Mouse (Mus musculus): ENCODE measurements around the gene Pcyt2. TPM values are rescaled to one million over a fixed set of nuclear protein-coding genes. Genes with fewer than 3 reads are reported as not detected.

The Pcyt2 gene
- total RNA-seq, 2 experiments from 2014 or later: 120 to 141 TPM

DNA sequence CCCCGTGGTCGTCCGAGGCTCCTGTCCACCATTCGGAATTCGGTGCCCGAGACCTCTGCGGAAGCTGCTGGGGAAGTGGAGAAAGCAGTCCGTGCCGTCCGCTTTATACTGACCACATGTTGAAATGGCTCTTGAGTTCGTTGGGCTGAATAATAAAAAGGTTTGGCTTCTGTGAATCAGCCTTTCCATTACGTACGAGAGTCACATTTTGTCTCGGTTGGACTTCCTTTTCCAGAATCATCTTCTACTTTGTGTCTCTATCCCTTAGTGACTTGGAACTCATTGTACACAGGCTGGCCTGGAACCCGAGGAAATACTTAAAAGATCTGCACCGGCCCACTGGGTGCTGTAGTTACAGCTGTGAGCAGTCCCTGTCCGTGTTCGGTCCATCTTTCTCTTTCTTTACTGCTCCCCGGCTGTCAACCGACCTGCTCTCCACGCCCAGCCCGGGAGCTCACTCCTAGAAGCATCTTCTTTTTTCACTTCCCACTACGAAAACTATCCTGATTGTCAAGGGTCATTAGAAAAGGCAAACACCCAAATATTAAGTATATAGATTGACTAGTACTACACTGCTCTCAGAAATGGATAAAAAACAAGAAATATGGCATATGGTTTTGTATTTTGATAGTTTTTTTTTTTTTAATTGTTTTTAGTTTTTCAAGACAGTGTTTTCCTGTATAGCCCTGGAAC is 44.0 kb downstream of the Pcyt2 start:
- intact Hi-C loops (cut with DNase I): loop anchor here (1.0 to 2.0 kb wide), 2 partner anchors 8 to 55 kb away; partner anchors contain the start of gene Arhgdia
- DNase-seq (ENCODE audit: low spot score in 2 of 2): peak in 1 of 2 experiments; percentile 14

DNA sequence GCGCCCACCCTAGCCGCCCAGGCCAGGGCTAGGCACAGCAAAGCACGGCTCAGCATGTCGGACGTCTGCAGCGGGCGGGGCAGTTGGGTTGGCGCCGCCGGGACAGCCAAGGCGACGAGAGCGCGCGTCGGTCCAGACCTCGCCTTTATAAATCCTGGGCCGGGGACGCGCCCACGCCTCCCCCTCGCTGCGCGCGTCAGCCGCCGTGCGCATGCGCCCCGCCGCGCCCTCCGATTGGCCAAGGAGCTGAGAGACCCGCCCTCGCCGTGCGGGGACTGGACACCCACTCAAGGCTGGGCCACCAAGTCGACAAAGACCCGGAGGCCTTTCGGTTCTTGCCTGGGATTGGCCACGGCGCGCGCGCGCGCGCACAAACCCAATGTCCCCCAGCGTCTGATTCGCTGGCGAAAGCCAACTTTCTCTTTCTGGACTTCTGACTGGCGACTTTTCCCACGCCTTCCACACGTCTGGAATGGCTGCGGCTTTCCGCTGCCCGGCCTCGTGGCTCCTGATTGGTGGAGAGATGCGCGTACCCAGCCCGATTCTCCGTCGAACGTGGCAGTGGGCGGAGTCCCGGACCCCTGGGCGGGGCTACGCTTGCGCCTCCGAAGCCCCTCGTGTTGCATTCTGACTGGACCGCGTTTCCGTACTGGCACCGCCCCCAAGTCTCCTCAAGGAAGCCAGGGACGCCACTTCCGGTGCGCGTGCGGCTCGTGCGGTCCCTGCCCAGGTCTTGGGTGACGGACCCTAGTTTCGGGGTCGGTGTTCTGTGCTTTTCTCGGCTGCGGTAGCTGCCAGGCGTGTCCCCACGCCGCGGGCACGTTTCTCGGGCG is 44.8 kb downstream of the Pcyt2 start, which contains the start of gene P4hb:
Gene P4hb (minus strand): TSS at position 502 of the 833 bp plus-strand sequence.
- intact Hi-C loops (cut with DNase I): loop anchor here (1.0 to 2.0 kb wide), 2 partner anchors 8 to 54 kb away; partner anchors contain the start of gene Arhgdia
- peak; percentile 100 for DNase-seq (ENCODE audit: low spot score in 2 of 2)

DNA sequence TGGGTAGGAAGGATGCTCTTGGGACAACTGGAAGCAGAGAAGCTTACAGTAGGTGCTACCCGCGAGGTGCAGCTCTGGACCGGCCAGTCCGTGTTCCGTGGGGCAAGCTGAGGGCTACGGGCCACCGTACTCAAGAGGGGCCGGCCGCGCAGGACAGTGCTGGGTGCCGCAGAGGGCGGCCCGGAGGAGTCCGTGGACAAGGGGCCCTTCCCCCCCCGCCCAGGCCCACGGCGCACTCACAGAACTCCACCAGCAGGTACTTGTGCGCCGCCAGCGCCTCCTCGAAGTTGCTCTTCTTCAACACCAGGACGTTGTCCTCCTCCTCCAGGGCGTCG is 45.4 kb downstream of the Pcyt2 start:
- intact Hi-C loops (cut with DNase I): loop anchor here (2.0 kb wide), 1 partner anchor 54 kb away; no protein-coding TSS in a partner anchor
- DNase-seq (ENCODE audit: low spot score in 2 of 2): no peak

DNA sequence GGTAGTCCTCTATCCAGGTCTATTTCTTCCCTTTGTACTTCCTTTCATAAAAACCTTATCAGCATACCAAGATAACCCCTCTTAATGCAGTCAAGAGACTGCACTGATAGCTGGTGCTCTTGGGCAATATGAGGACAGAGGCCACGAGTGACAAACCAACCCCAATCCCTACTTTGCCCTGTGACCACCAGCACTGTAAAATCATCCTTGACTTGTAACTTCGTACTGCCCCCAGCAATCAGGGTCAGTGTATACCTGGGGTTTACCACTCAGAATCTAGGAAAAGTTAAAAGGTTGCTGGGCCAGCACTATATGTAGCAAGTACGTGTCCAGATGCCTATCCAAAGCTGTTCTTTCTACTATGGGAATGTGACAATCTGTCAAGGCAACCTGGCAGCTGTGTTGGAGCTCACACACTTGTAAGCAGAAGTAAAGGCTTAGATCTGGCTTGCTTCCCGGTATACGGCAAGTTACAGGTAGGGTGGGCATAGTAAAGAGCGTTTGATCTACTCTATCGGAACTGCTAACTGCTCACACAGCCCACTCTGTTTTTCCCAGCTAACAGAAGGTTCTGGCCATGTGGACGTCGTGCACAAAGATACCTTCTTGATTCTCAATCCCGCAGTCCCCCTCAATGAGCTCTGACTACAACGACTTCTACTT is 45.9 kb downstream of the Pcyt2 start:
- intact Hi-C loops (cut with DNase I): loop anchor here (2.0 kb wide), 1 partner anchor 53 kb away; no protein-coding TSS in a partner anchor
- no peak for DNase-seq (ENCODE audit: low spot score in 2 of 2)

DNA sequence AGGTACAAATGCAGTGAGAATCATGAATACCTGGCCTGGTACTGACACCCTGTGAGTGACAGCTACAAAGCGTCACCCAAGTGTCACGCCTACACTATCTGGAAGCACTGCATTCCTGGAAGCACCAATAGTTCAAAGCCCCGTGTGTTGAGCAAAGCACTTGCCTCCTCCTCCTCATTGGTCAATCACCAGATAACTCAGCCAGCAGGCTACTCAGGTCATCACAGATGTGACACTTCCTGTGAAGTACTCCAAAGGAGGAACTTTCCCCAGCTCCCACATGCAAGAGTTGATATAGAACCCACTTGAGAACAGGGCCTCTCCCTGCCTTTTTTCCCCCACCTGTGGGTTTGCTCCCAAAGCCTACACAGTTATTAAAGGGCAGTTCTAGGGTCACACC is 46.6 kb downstream of the Pcyt2 start:
- intact Hi-C loops (cut with DNase I): no loop called here
- DNase-seq (ENCODE audit: low spot score in 2 of 2): no peak

DNA sequence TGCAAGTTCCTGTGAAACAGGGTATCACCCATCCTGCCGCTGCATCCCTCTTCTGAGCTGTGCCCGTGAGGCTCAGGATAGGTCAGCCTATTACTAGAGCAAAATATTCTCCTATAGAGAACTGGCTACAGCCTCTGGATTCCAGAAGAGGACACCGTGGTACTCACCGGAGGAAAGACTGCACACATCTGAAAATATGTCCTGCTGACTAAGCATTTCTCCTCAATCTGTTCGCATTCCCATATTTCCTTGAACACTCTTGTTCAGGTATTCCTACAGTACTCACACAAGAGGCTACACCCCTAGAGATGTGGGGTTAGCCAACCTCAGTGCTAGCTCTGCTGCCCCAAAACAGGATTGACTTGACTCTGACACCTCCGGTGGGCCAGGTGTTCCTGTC is 49.4 kb downstream of the Pcyt2 start:
- intact Hi-C loops (cut with DNase I): no loop called here
- no peak for DNase-seq (ENCODE audit: low spot score in 2 of 2)

DNA sequence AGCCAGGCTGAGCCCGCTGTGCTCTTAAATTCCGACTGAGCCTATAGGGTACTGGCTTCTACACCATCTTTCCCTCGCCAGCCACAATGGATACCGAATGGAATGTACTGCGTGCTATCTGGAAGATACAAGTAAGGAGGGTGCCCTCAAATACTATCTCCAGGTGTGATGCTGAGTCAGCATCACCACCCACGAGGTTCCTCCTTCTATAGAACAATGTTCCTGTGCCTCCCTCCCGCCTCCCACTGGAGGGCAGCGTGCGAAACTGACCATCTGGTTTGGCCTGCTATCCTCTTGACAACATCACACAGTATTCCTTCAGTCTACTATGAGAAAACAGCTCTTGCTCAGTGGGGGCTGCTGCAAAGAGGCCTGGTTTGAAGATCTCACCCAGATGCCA is 52.6 kb downstream of the Pcyt2 start:
- DNase-seq (ENCODE audit: low spot score in 2 of 2): peak in 1 of 2 experiments; percentile 53
- intact Hi-C loops (cut with DNase I): loop anchor here (2.0 kb wide), 1 partner anchor 46 kb away; no protein-coding TSS in a partner anchor

DNA sequence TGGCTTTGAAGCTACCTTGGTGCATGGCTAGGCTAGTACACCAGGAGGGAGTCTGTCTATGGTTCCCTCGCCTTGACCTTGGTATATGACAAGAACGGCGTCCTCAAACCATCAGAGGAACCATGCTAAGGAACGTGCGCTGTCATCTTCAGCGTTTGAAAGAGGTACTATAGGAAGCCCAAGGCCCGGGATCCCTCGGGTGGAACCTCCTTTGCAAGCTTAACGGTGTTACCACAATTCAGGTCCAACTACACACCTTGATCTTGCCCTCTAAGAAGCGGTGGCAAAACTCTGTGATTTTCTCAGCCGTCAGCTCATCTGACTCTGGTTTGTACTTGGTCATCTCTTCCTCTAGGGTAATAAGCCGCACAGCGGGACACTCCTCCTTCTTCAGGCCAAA is 54.8 kb downstream of the Pcyt2 start:
- no peak for DNase-seq (ENCODE audit: low spot score in 2 of 2)
- intact Hi-C loops (cut with DNase I): no loop called here

DNA sequence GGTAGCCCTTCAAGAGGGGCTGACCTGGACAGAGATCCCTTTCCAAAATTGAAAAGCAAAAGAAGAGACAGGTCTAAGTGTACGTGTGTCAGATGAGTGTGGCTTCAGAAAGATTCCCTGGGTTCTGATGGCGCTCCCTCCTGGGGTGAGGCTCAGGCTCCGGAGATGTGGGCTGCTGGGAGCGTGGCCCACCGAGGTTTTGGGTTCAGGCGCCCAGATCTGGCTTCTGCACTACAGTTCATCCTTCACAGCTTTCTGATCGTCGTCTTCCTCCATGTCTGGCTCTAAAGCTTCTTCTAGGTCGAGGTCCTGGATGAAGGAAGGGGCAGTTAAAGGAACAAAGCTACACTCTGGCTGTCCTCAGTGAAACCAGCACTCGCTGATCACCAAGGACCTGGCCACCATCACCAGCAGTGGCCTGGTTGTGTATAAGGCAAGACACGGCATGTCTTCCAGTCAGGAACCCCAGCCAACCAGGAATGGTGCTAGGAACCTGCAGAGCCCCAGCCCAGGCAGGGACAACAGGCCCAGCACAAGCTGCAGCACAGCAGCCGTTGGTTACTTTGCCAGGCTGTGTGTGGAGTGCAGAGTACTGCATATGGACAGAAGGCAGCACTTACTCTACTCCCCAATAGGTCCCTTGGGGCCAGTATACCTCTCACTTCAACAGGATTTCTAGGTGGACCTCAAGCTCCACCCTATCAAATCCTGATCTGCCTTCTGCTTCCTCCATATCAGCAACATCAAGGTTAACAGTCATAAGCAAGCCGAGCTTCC is 56.6 kb downstream of the Pcyt2 start:
- no peak for DNase-seq (ENCODE audit: low spot score in 2 of 2)
- intact Hi-C loops (cut with DNase I): no loop called here

Small RNA genes within 50 kb of the gene (microRNA-seq; reads per million reads assigned to microRNA genes)
- gene Mir6936: 2.5 to 5.4 reads per million in 2 experiments

Other genes starting within 250 kb of the Pcyt2 start
- gene Faap100, start 239.2 kb downstream of the Pcyt2 start, total RNA-seq (2021): 10 to 100 TPM; 15.3 to 16.3 TPM
- 10 to 100 TPM; 67.5 to 71.1 TPM for gene Nploc4, start 180.2 kb downstream of the Pcyt2 start, total RNA-seq (2021)
- 1 to 10 TPM; 2.8 to 5.8 TPM for gene Tspan10, start 175.3 kb downstream of the Pcyt2 start, total RNA-seq (2021)
- gene Pde6g, start 164.4 kb downstream of the Pcyt2 start, total RNA-seq (2021): under 1 TPM in 1 of 2 experiments, not detected in 1; 0.18 TPM
- gene Oxld1, start 159.9 kb downstream of the Pcyt2 start, total RNA-seq (2021): 10 to 100 TPM; 12.6 to 15.9 TPM
- 10 to 100 TPM; 21.5 to 29.0 TPM for gene Ccdc137, start 159.8 kb downstream of the Pcyt2 start, total RNA-seq (2021)
- gene Arl16, start 150.3 kb downstream of the Pcyt2 start, total RNA-seq (2021): 10 to 100 TPM; 56.7 to 58.1 TPM
- 10 to 100 TPM; 72.6 to 75.2 TPM for gene Mrpl12, start 133.3 kb downstream of the Pcyt2 start, total RNA-seq (2021)
- gene Slc25a10, start 126.1 kb downstream of the Pcyt2 start, total RNA-seq (2021): 10 to 100 TPM; 18.4 to 20.5 TPM
- gene Gcgr, start 87.2 kb downstream of the Pcyt2 start, total RNA-seq (2021): not detected
- 10 to 100 TPM; 88.2 to 93.6 TPM for gene Mcrip1, start 68.2 kb downstream of the Pcyt2 start, total RNA-seq (2021)
- gene Ppp1r27, start 66.8 kb downstream of the Pcyt2 start, total RNA-seq (2021): not detected
- gene P4hb, start 44.7 kb downstream of the Pcyt2 start, total RNA-seq (2021): 100 to 1,000 TPM; 125 to 127 TPM
- gene Arhgdia, start 36.3 kb downstream of the Pcyt2 start, total RNA-seq (2021): 100 to 1,000 TPM; 340 to 344 TPM
- gene Alyref, start 19.6 kb downstream of the Pcyt2 start, total RNA-seq (2021): 10 to 100 TPM; 59.9 to 61.2 TPM
- 10 to 100 TPM; 93.2 to 94.8 TPM for gene Anapc11, start 19.5 kb downstream of the Pcyt2 start, total RNA-seq (2021)
- gene Npb, start 9.5 kb downstream of the Pcyt2 start, total RNA-seq (2021): not detected
- 10 to 100 TPM; 37.8 TPM for gene Sirt7, start 7.3 kb upstream of the Pcyt2 start, total RNA-seq (2021)
- 10 to 100 TPM; 91.5 to 98.4 TPM for gene Mafg, start 15.7 kb upstream of the Pcyt2 start, total RNA-seq (2021)
- gene Pycr1, start 25.8 kb upstream of the Pcyt2 start, total RNA-seq (2021): 1 to 10 TPM; 1.4 to 2.1 TPM
- gene Myadml2, start 30.2 kb upstream of the Pcyt2 start, total RNA-seq (2021): 1 to 10 TPM; 7.4 to 8.6 TPM
- gene Notum, start 43.2 kb upstream of the Pcyt2 start, total RNA-seq (2021): 1 to 10 TPM; 4.1 to 4.7 TPM
- gene Aspscr1, start 55.0 kb upstream of the Pcyt2 start, total RNA-seq (2021): 10 to 100 TPM; 51.2 to 53.1 TPM
- gene Cenpx, start 95.8 kb upstream of the Pcyt2 start, total RNA-seq (2021): 10 to 100 TPM; 18.0 to 22.7 TPM
- gene Lrrc45, start 96.0 kb upstream of the Pcyt2 start, total RNA-seq (2021): 10 to 100 TPM; 50.4 to 60.0 TPM
- 10 to 100 TPM; 39.4 to 41.0 TPM for gene Rac3, start 103.5 kb upstream of the Pcyt2 start, total RNA-seq (2021)
- 1 to 10 TPM; 6.1 to 7.4 TPM for gene Dcxr, start 109.3 kb upstream of the Pcyt2 start, total RNA-seq (2021)
- gene Cbr2, start 114.2 kb upstream of the Pcyt2 start, total RNA-seq (2021): 1 to 10 TPM; 2.6 to 3.7 TPM
- 10 to 100 TPM; 29.3 to 33.1 TPM for gene Hmga1b, start 144.9 kb upstream of the Pcyt2 start, total RNA-seq (2021)
- 10 to 100 TPM; 62.9 to 63.3 TPM for gene Rfng, start 166.3 kb upstream of the Pcyt2 start, total RNA-seq (2021)
- gene Gps1, start 166.3 kb upstream of the Pcyt2 start, total RNA-seq (2021): 100 to 1,000 TPM; 139 to 143 TPM
- 10 to 100 TPM; 40.0 to 42.8 TPM for gene Dus1l, start 178.5 kb upstream of the Pcyt2 start, total RNA-seq (2021)
- 100 to 1,000 TPM; 168 to 171 TPM for gene Fasn, start 206.6 kb upstream of the Pcyt2 start, total RNA-seq (2021)